Mouse (Mus musculus) liver, embryonic 14.5 days (tissue): ENCODE data around the gene Trpm5. TPM values are rescaled to one million over a fixed set of nuclear protein-coding genes. Genes with fewer than 3 reads are reported as not detected.

Experiments used
- ATAC-seq: fragments of 200-750 bp; cut with Nextera tagmentation; 2 replicates; pipeline ENCODE4 v1.8.0; 2017; ENCODE audit warnings: moderate number of reproducible peaks, mild to moderate bottlenecking, moderate library complexity; ENCODE audit not compliant: insufficient read depth
- DNase-seq, 3 experiments: peaks; one replicate each; pipeline ENCODE4 v3.0.0-alpha.2; 2012 to 2013; ENCODE audit warnings: low read depth in 3 of 3, low spot score in 3 of 3
- H3K27ac ChIP-seq: fragments of 300-500 bp; sonication (generic); 2 replicates; pipeline ENCODE4 v1.5.1; 2014; ENCODE audit warnings: moderate library complexity, mild to moderate bottlenecking, control low read depth, inconsistent platforms
- H3K27me3 ChIP-seq: fragments of 300-500 bp; sonication (generic); 2 replicates; pipeline ENCODE4 v1.6.1; 2014; ENCODE audit warnings: mild to moderate bottlenecking, low read length, moderate library complexity; ENCODE audit not compliant: control insufficient read depth, insufficient read depth
- H3K36me3 ChIP-seq: fragments of 300-500 bp; sonication (generic); replicated peaks from 2 replicates; pipeline ENCODE4 v1.6.1; 2014; ENCODE audit warnings: low read depth; ENCODE audit not compliant: control insufficient read depth, insufficient read depth
- H3K4me1 ChIP-seq, 2 experiments: fragments of 200-500 bp in 1 of 2; fragments of 300-500 bp in 1 of 2; sonication (generic) in 1 of 2; replicated peaks; 2 replicates each; pipeline ENCODE4 v1.6.1; 2012 to 2014; ENCODE audit warnings: antibody characterized with exemption in 1 of 2, inconsistent platforms in 1 of 2, low read length in 1 of 2; ENCODE audit not compliant: control insufficient read depth in 2 of 2, insufficient read depth in 2 of 2
- H3K4me2 ChIP-seq: fragments of 300-500 bp; sonication (generic); 2 replicates; pipeline ENCODE4 v1.6.1; 2014; ENCODE audit warnings: low read depth, mild to moderate bottlenecking, control low read depth, moderate library complexity
- H3K4me3 ChIP-seq, 2 experiments: fragments of 200-500 bp in 1 of 2; fragments of 300-500 bp in 1 of 2; sonication (generic) in 1 of 2; 2 replicates each; pipeline ENCODE4 v1.5.1; 2012 to 2014; ENCODE audit warnings: low read depth in 2 of 2, low read length in 2 of 2, mild to moderate bottlenecking in 2 of 2, control low read depth in 1 of 2, inconsistent platforms in 1 of 2, moderate library complexity in 1 of 2; ENCODE audit not compliant: insufficient read depth in 1 of 2
- H3K9ac ChIP-seq: fragments of 300-500 bp; sonication (generic); replicated peaks from 2 replicates; pipeline ENCODE4 v1.6.1; 2014; ENCODE audit warnings: mild to moderate bottlenecking, control low read depth, moderate library complexity
- H3K9me3 ChIP-seq: fragments of 300-500 bp; sonication (generic); 2 replicates; pipeline ENCODE4 v1.6.1; 2016; ENCODE audit warnings: low read length, mixed read lengths; ENCODE audit not compliant: control insufficient read depth
- CTCF ChIP-seq: IDR thresholded peaks from 2 replicates; pipeline ENCODE4 v1.5.1; 2016; ENCODE audit warnings: antibody characterized with exemption, low read depth, control low read depth
- EP300 ChIP-seq: IDR thresholded peaks from 2 replicates; pipeline ENCODE4 v1.6.1; 2016; ENCODE audit warnings: antibody characterized with exemption, low read depth
- WGBS: fragments of 180-500 bp; shearing (Covaris S2); extraction: QIAGEN DNeasy Blood & Tissue Kit; methylation state at CpG from one replicate; pipeline ENCODE4 v1.1.7; 2014; ENCODE audit not compliant: insufficient replicate concordance; 5-methylcytosine and 5-hydroxymethylcytosine counted together
- polyA plus RNA-seq, 2 experiments: library from polyadenylated mRNA; depleted of rRNA in 1 of 2; stranded (reverse) in 1 of 2; unstranded in 1 of 2; fragments of >200 nt; fragmentation: Nextera tagmentation in 1 of 2; extraction: Ambion mirVana in 1 of 2; gene quantifications; 2 replicates each; pipeline versions ENCODE4 v1.2.1 to v1.2.3; 2012 to 2014

The Trpm5 gene
- polyA plus RNA-seq, 2 experiments = 0.34 to 0.54 TPM

- Histone ChIP-seq H3K27ac (no peak overlapping the region), H3K9me3 (no peaks in the 10 kb centered on the region), H3K9ac (no peak overlapping the region), H3K4me1 (no peaks in the 10 kb centered on the region), H3K36me3 (no peaks in the 10 kb centered on the region), H3K27me3 (peaks cover 27% of the 10 kb centered on the region), H3K4me2 (peak overlapping the region; percentile 44), H3K4me3 (peak overlapping the region in 1 of 2 experiments; percentile 27; a peak in 2 of 4 replicates)
- no peak for ATAC-seq
- no peak for TF ChIP-seq CTCF
- no peak for TF ChIP-seq EP300
- 5% methylated on average over 49 of the region's 57 CpGs for WGBS
- no peak for DNase-seq
Measured at GRCm38 (mm10) chr7:143106672-143107465, 12.4 kb upstream of the Trpm5 start.

GRCm38 (mm10) chr7:143106062-143106461 is 11.6 kb upstream of the Trpm5 start, which contains the start of gene Kcnq1:
TSS of gene Kcnq1 (plus strand) at chr7:143106362.
- peak within 1 kb of the TSS in 1 of 2 experiments; percentile 27; a peak in 2 of 4 replicates for H3K4me3 ChIP-seq
- no peak within 1 kb of the TSS for H3K9ac ChIP-seq
- ATAC-seq = no peak
- H3K36me3 ChIP-seq = no peaks in the 10 kb centered on the region
- H3K4me1 ChIP-seq = no peaks in the 10 kb centered on the region
- H3K9me3 ChIP-seq = no peaks in the 10 kb centered on the region
- H3K27ac ChIP-seq = no peak within 1 kb of the TSS
- no peak for DNase-seq
- TF ChIP-seq EP300 = no peak
- TF ChIP-seq CTCF = no peak
- H3K27me3 ChIP-seq = peaks cover 27% of the 10 kb centered on the region
- H3K4me2 ChIP-seq = peak within 1 kb of the TSS; percentile 44
- WGBS = 40% methylated on average over 4 of the region's 4 CpGs

- no peaks in the 10 kb centered on the region for H3K4me1 ChIP-seq
- no peak overlapping the region for H3K9ac ChIP-seq
- no peaks in the 10 kb centered on the region for H3K9me3 ChIP-seq
- no peak for DNase-seq
- WGBS = 45% methylated on average over 11 of the region's 11 CpGs
- peaks cover 27% of the 10 kb centered on the region for H3K27me3 ChIP-seq
- H3K36me3 ChIP-seq = no peaks in the 10 kb centered on the region
- no peak for ATAC-seq
- no peak overlapping the region for H3K4me3 ChIP-seq
- H3K27ac ChIP-seq = no peak overlapping the region
- TF ChIP-seq CTCF (no peak), EP300 (no peak)
- no peak overlapping the region for H3K4me2 ChIP-seq
Measured at GRCm38 (mm10) chr7:143105258-143105897, 10.9 kb upstream of the Trpm5 start.

GRCm38 (mm10) chr7:143100759-143101158 is 6.3 kb upstream of the Trpm5 start:
- Histone ChIP-seq H3K4me3 (no peak overlapping the region), H3K9me3 (no peaks in the 10 kb centered on the region), H3K9ac (no peak overlapping the region), H3K27ac (no peak overlapping the region), H3K36me3 (no peaks in the 10 kb centered on the region), H3K4me2 (no peak overlapping the region), H3K27me3 (no peaks in the 10 kb centered on the region; the same call in 1 of the 2 replicates), H3K4me1 (no peaks in the 10 kb centered on the region)
- WGBS = 39% methylated on average over 4 of the region's 4 CpGs
- ATAC-seq = no peak
- TF ChIP-seq CTCF (no peak), EP300 (no peak)
- DNase-seq = no peak

- H3K27ac ChIP-seq = no peak overlapping the region
- no peak for DNase-seq
- no peak overlapping the region for H3K4me3 ChIP-seq
- no peaks in the 10 kb centered on the region; the same call in 1 of the 2 replicates for H3K27me3 ChIP-seq
- H3K9ac ChIP-seq = no peak overlapping the region
- no peaks in the 10 kb centered on the region for H3K9me3 ChIP-seq
- no peaks in the 10 kb centered on the region for H3K36me3 ChIP-seq
- H3K4me1 ChIP-seq = no peaks in the 10 kb centered on the region
- H3K4me2 ChIP-seq = no peak overlapping the region
- TF ChIP-seq EP300 (no peak), CTCF (no peak)
- 6% methylated on average over 1 of the region's 1 CpGs for WGBS
- ATAC-seq = no peak
Measured at GRCm38 (mm10) chr7:143095554-143095907, 1.1 kb upstream of the Trpm5 start.
